Mouse (Mus musculus): ENCODE data around the gene Lyst.

Lyst gene

GRCm38 (mm10) chr13:13573572-13574257 lies 16.5 kb upstream of the Lyst start:
- DNase-seq (ENCODE audit: low spot score in 2 of 2) = no peak

GRCm38 (mm10) chr13:13574258-13574870 lies 15.8 kb upstream of the Lyst start:
- DNase-seq (ENCODE audit: low spot score in 2 of 2) = no peak

GRCm38 (mm10) chr13:13575106-13575505 lies 15.1 kb upstream of the Lyst start:
- no peak for DNase-seq (ENCODE audit: low spot score in 2 of 2)

GRCm38 (mm10) chr13:13576469-13577205 lies 13.6 kb upstream of the Lyst start:
- no peak for DNase-seq (ENCODE audit: low spot score in 2 of 2)

- no peak for DNase-seq (ENCODE audit: low spot score in 2 of 2)
Measured at GRCm38 (mm10) chr13:13581988-13582387, 8.2 kb upstream of the Lyst start.

- no peak for DNase-seq (ENCODE audit: low spot score in 2 of 2)
Measured at GRCm38 (mm10) chr13:13583473-13583872, 6.7 kb upstream of the Lyst start.

GRCm38 (mm10) chr13:13587653-13588184 lies 2.5 kb upstream of the Lyst start:
- no peak for DNase-seq (ENCODE audit: low spot score in 2 of 2)

- DNase-seq (ENCODE audit: low spot score in 2 of 2) = no peak
Measured at GRCm38 (mm10) chr13:13588518-13588917, 1.7 kb upstream of the Lyst start.

GRCm38 (mm10) chr13:13589032-13589431 lies 1.2 kb upstream of the Lyst start:
- DNase-seq (ENCODE audit: low spot score in 2 of 2) = no peak

- DNase-seq (ENCODE audit: low spot score in 2 of 2) = no peak
Measured at GRCm38 (mm10) chr13:13591892-13592291, 1.7 kb downstream of the Lyst start.

GRCm38 (mm10) chr13:13596424-13597044 lies 6.3 kb downstream of the Lyst start:
- no peak for DNase-seq (ENCODE audit: low spot score in 2 of 2)

GRCm38 (mm10) chr13:13597896-13598295 lies 7.7 kb downstream of the Lyst start:
- no peak for DNase-seq (ENCODE audit: low spot score in 2 of 2)

- no peak for DNase-seq (ENCODE audit: low spot score in 2 of 2)
Measured at GRCm38 (mm10) chr13:13601407-13601806, 11.2 kb downstream of the Lyst start.

- DNase-seq (ENCODE audit: low spot score in 2 of 2) = no peak
Measured at GRCm38 (mm10) chr13:13606149-13606548, 16.0 kb downstream of the Lyst start.

GRCm38 (mm10) chr13:13608311-13608710 lies 18.1 kb downstream of the Lyst start:
- peak; percentile 24 to 42 for DNase-seq (ENCODE audit: low spot score in 2 of 2)

- no peak for DNase-seq (ENCODE audit: low spot score in 2 of 2)
Measured at GRCm38 (mm10) chr13:13609655-13610054, 19.5 kb downstream of the Lyst start.

GRCm38 (mm10) chr13:13612882-13613281 lies 22.7 kb downstream of the Lyst start:
- DNase-seq (ENCODE audit: low spot score in 2 of 2) = peak; percentile 52 to 61

GRCm38 (mm10) chr13:13614235-13614634 lies 24.0 kb downstream of the Lyst start:
- no peak for DNase-seq (ENCODE audit: low spot score in 2 of 2)

- DNase-seq (ENCODE audit: low spot score in 2 of 2) = no peak
Measured at GRCm38 (mm10) chr13:13621456-13621855, 31.3 kb downstream of the Lyst start.

GRCm38 (mm10) chr13:13622565-13622964 lies 32.4 kb downstream of the Lyst start:
- no peak for DNase-seq (ENCODE audit: low spot score in 2 of 2)

- DNase-seq (ENCODE audit: low spot score in 2 of 2) = no peak
Measured at GRCm38 (mm10) chr13:13633746-13634145, 43.5 kb downstream of the Lyst start.

- DNase-seq (ENCODE audit: low spot score in 2 of 2) = no peak
Measured at GRCm38 (mm10) chr13:13634706-13635105, 44.5 kb downstream of the Lyst start.
